Mouse (Mus musculus): ENCODE results near the gene Rbp7. TPM values are rescaled to one million over a fixed set of nuclear protein-coding genes. Genes with fewer than 3 reads are reported as not detected.

Rbp7 gene
- polyA plus RNA-seq, 1 experiment: 3.6 TPM

DNA sequence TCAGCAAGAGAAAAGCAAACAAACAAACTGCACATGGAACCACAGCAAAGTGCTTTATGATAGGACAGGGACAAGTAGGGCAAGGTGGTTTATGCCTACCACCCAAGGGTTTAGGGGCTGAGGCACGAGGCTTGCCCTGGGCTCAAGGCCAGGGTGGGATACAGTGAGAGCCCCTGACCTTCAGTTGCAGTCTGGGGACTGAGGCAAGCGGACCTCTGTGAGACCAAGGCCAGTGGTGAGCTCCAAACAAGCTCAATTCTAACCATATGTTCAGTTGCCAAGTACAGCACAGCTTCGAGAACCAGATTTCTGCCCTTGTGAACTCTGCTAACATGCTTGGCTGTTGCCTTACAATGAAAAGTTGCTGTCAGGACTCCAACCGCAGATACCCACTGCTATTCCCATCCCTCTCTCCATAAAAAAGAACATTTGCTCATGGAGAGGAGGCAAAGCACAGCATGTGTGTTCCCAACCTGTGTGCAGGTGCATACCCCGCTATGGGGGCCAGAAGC lies 36.9 kb downstream of the Rbp7 start:
- Histone ChIP-seq H3K27me3 (ENCODE audit: control insufficient read depth, insufficient read depth, low read length, poor library complexity, severe bottlenecking) (no peaks in the 10 kb centered on the region), H3K27ac (ENCODE audit: insufficient read depth, low read length) (no peak overlapping the region), H3K9ac (ENCODE audit: low read depth, poor library complexity, severe bottlenecking) (no peak overlapping the region), H3K4me3 (ENCODE audit: low read depth, low read length) (no peak overlapping the region), H3K36me3 (ENCODE audit: control insufficient read depth, insufficient read depth, low read length, poor library complexity, severe bottlenecking) (peaks cover 4% of the 10 kb centered on the region; the same call in 1 of the 2 replicates), H3K9me3 (replicated peaks; ENCODE audit: control insufficient read depth, insufficient read depth, low read length, poor library complexity, severe bottlenecking) (peaks cover 11% of the 10 kb centered on the region), H3K4me1 (ENCODE audit: control insufficient read depth, insufficient read depth, low read length) (peaks cover 6% of the 10 kb centered on the region)
- TF ChIP-seq POLR2A (IDR thresholded peaks at IDR 0.05; ENCODE audit: insufficient read depth, low read length) (no peak), EP300 (IDR thresholded peaks at IDR 0.05; ENCODE audit: insufficient read depth, low read depth, low read length) (no peak), CTCF (IDR thresholded peaks at IDR 0.05; ENCODE audit: low read depth, low read length) (no peak)

DNA sequence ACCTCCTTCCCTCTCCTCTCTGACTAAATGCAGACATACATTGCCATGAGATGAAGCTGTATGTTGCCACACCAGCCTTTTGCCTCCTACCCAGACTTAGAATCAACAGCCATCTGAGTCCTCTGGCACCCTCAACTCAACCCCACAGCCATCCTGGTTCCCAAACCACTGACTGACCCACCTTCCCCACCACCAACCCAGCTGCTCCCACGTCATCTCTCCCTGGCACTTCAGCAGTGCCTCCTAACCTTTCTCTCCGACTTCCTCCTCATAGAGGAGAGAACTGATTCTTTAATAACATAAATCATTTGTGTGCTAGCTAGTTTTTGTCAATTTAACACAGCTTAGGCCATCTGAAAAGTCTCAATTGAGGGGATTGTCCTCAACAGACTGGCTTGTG lies 37.8 kb downstream of the Rbp7 start:
- Histone ChIP-seq H3K4me3 (ENCODE audit: low read depth, low read length) (no peak overlapping the region), H3K36me3 (ENCODE audit: control insufficient read depth, insufficient read depth, low read length, poor library complexity, severe bottlenecking) (no peaks in the 10 kb centered on the region; the same call in 1 of the 2 replicates), H3K27ac (ENCODE audit: insufficient read depth, low read length) (no peak overlapping the region), H3K9me3 (replicated peaks; ENCODE audit: control insufficient read depth, insufficient read depth, low read length, poor library complexity, severe bottlenecking) (peaks cover 7% of the 10 kb centered on the region), H3K4me1 (ENCODE audit: control insufficient read depth, insufficient read depth, low read length) (peaks cover 6% of the 10 kb centered on the region), H3K27me3 (ENCODE audit: control insufficient read depth, insufficient read depth, low read length, poor library complexity, severe bottlenecking) (no peaks in the 10 kb centered on the region), H3K9ac (ENCODE audit: low read depth, poor library complexity, severe bottlenecking) (no peak overlapping the region)
- TF ChIP-seq POLR2A (IDR thresholded peaks at IDR 0.05; ENCODE audit: insufficient read depth, low read length) (no peak), CTCF (IDR thresholded peaks at IDR 0.05; ENCODE audit: low read depth, low read length) (no peak), EP300 (IDR thresholded peaks at IDR 0.05; ENCODE audit: insufficient read depth, low read depth, low read length) (no peak)

- TF ChIP-seq EP300 (IDR thresholded peaks at IDR 0.05; ENCODE audit: insufficient read depth, low read depth, low read length) (no peak), POLR2A (IDR thresholded peaks at IDR 0.05; ENCODE audit: insufficient read depth, low read length) (no peak), CTCF (IDR thresholded peaks at IDR 0.05; ENCODE audit: low read depth, low read length) (no peak)
- Histone ChIP-seq H3K36me3 (ENCODE audit: control insufficient read depth, insufficient read depth, low read length, poor library complexity, severe bottlenecking) (no peaks in the 10 kb centered on the region; the same call in 1 of the 2 replicates), H3K27me3 (ENCODE audit: control insufficient read depth, insufficient read depth, low read length, poor library complexity, severe bottlenecking) (no peaks in the 10 kb centered on the region), H3K9me3 (replicated peaks; ENCODE audit: control insufficient read depth, insufficient read depth, low read length, poor library complexity, severe bottlenecking) (peaks cover 6% of the 10 kb centered on the region; the same call in 1 of the 2 replicates), H3K9ac (ENCODE audit: low read depth, poor library complexity, severe bottlenecking) (no peak overlapping the region), H3K27ac (ENCODE audit: insufficient read depth, low read length) (no peak overlapping the region), H3K4me1 (ENCODE audit: control insufficient read depth, insufficient read depth, low read length) (peaks cover 6% of the 10 kb centered on the region), H3K4me3 (ENCODE audit: low read depth, low read length) (no peak overlapping the region)
These were observed 38.4 kb downstream of the Rbp7 start for GRCm38 (mm10) chr4:149416417-149416816.

- 0 out of 2 replicates have a peak, but pooled peaks cover under 1% of the 10 kb centered on the region for H3K9me3 ChIP-seq (replicated peaks; ENCODE audit: control insufficient read depth, insufficient read depth, low read length, poor library complexity, severe bottlenecking)
- H3K4me3 ChIP-seq (ENCODE audit: low read depth, low read length): no peak overlapping the region
- H3K9ac ChIP-seq (ENCODE audit: low read depth, poor library complexity, severe bottlenecking): no peak overlapping the region
- no peaks in the 10 kb centered on the region for H3K27me3 ChIP-seq (ENCODE audit: control insufficient read depth, insufficient read depth, low read length, poor library complexity, severe bottlenecking)
- TF ChIP-seq EP300 (IDR thresholded peaks at IDR 0.05; ENCODE audit: insufficient read depth, low read depth, low read length): no peak
- TF ChIP-seq CTCF (IDR thresholded peaks at IDR 0.05; ENCODE audit: low read depth, low read length): no peak
- no peak for TF ChIP-seq POLR2A (IDR thresholded peaks at IDR 0.05; ENCODE audit: insufficient read depth, low read length)
- no peak overlapping the region for H3K27ac ChIP-seq (ENCODE audit: insufficient read depth, low read length)
- H3K36me3 ChIP-seq (ENCODE audit: control insufficient read depth, insufficient read depth, low read length, poor library complexity, severe bottlenecking): no peaks in the 10 kb centered on the region; the same call in 1 of the 2 replicates
- peaks cover 6% of the 10 kb centered on the region for H3K4me1 ChIP-seq (ENCODE audit: control insufficient read depth, insufficient read depth, low read length)
These were observed 39.1 kb downstream of the Rbp7 start for GRCm38 (mm10) chr4:149415651-149416169.

DNA sequence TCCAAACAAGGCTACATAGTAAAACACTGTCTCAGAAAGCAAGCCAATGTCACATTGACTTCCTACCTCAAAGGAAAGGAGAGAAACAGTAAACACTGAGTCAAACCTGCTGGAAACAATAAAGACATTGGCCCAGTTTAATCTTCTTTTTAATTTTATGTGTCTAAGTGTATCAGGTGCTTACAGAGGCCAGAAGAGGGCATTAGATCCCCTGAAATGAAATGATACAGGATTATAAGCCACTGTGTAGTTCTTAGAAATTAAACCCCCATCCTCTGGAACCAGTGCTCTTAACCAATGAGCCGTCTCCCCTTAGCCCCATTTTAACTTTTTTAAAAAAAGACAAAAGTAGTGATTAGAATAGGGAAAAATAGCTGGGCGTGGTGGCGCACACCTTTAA lies 40.5 kb downstream of the Rbp7 start:
- H3K9me3 ChIP-seq (replicated peaks; ENCODE audit: control insufficient read depth, insufficient read depth, low read length, poor library complexity, severe bottlenecking): no peaks in the 10 kb centered on the region
- TF ChIP-seq CTCF (IDR thresholded peaks at IDR 0.05; ENCODE audit: low read depth, low read length) (no peak), POLR2A (IDR thresholded peaks at IDR 0.05; ENCODE audit: insufficient read depth, low read length) (no peak), EP300 (IDR thresholded peaks at IDR 0.05; ENCODE audit: insufficient read depth, low read depth, low read length) (no peak)
- H3K36me3 ChIP-seq (ENCODE audit: control insufficient read depth, insufficient read depth, low read length, poor library complexity, severe bottlenecking): no peaks in the 10 kb centered on the region; the same call in 1 of the 2 replicates
- H3K9ac ChIP-seq (ENCODE audit: low read depth, poor library complexity, severe bottlenecking): no peak overlapping the region
- no peaks in the 10 kb centered on the region for H3K27me3 ChIP-seq (ENCODE audit: control insufficient read depth, insufficient read depth, low read length, poor library complexity, severe bottlenecking)
- H3K4me1 ChIP-seq (ENCODE audit: control insufficient read depth, insufficient read depth, low read length): peaks cover 6% of the 10 kb centered on the region
- H3K4me3 ChIP-seq (ENCODE audit: low read depth, low read length): no peak overlapping the region
- H3K27ac ChIP-seq (ENCODE audit: insufficient read depth, low read length): no peak overlapping the region

DNA sequence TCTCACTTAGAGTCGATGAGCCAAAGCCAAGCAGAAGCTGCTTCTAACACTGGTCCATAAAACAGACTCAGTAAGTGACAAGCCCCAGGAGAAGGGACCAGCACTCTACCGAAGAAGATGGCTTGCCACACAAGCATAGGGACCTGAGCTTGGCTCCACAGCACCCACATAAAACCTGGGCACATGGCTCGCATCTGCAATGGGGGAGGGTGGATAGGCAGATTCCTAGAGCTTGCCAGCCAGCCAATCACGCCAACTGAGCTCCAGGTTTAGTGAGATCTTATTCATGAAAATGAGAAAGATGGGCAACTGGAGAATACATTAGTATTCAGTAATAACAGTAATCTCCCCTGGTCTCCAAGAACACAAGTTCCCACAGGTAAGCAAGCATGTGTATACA lies 45.0 kb downstream of the Rbp7 start:
- Histone ChIP-seq H3K27ac (ENCODE audit: insufficient read depth, low read length) (no peak overlapping the region), H3K4me1 (ENCODE audit: control insufficient read depth, insufficient read depth, low read length) (peaks cover 9% of the 10 kb centered on the region), H3K27me3 (ENCODE audit: control insufficient read depth, insufficient read depth, low read length, poor library complexity, severe bottlenecking) (no peaks in the 10 kb centered on the region), H3K36me3 (ENCODE audit: control insufficient read depth, insufficient read depth, low read length, poor library complexity, severe bottlenecking) (no peaks in the 10 kb centered on the region; the same call in 1 of the 2 replicates), H3K4me3 (ENCODE audit: low read depth, low read length) (no peak overlapping the region), H3K9me3 (replicated peaks; ENCODE audit: control insufficient read depth, insufficient read depth, low read length, poor library complexity, severe bottlenecking) (no peaks in the 10 kb centered on the region), H3K9ac (ENCODE audit: low read depth, poor library complexity, severe bottlenecking) (no peak overlapping the region)
- TF ChIP-seq CTCF (IDR thresholded peaks at IDR 0.05; ENCODE audit: low read depth, low read length) (no peak), POLR2A (IDR thresholded peaks at IDR 0.05; ENCODE audit: insufficient read depth, low read length) (no peak), EP300 (IDR thresholded peaks at IDR 0.05; ENCODE audit: insufficient read depth, low read depth, low read length) (no peak)
